Mouse (Mus musculus) hindbrain, embryonic 11.5 days (tissue): Measurements from ENCODE around the gene Rps9. TPM values are rescaled to one million over a fixed set of nuclear protein-coding genes. Genes with fewer than 3 reads are reported as not detected.

Experiments
- ATAC-seq: fragments of 200-750 bp; cut with Nextera tagmentation; 2 replicates; pipeline ENCODE4 v1.8.0; 2017; ENCODE audit warnings: mild to moderate bottlenecking, moderate TSS enrichment, moderate library complexity; ENCODE audit not compliant: low FRiP score
- DNase-seq: peaks from one replicate; pipeline ENCODE4 v3.0.0-alpha.2; 2015; ENCODE audit warnings: low spot score
- H3K27ac ChIP-seq: fragments of 300-500 bp; sonication (generic); 2 replicates; pipeline ENCODE4 v1.5.1; 2014; ENCODE audit warnings: mild to moderate bottlenecking, low read depth, low read length
- H3K27me3 ChIP-seq: fragments of 300-500 bp; sonication (generic); 2 replicates; pipeline ENCODE4 v1.6.1; 2014; ENCODE audit warnings: mild to moderate bottlenecking, low read length, moderate library complexity, mixed read lengths; ENCODE audit not compliant: control insufficient read depth, insufficient read depth
- H3K36me3 ChIP-seq: fragments of 300-500 bp; sonication (generic); 2 replicates; pipeline ENCODE4 v1.6.1; 2014; ENCODE audit warnings: mild to moderate bottlenecking, low read length, moderate library complexity, mixed read lengths; ENCODE audit not compliant: control insufficient read depth, insufficient read depth
- H3K4me1 ChIP-seq: fragments of 300-500 bp; sonication (generic); replicated peaks from 2 replicates; pipeline ENCODE4 v1.6.1; 2014; ENCODE audit warnings: low read length, mixed read lengths; ENCODE audit not compliant: control insufficient read depth, insufficient read depth
- H3K4me2 ChIP-seq: fragments of 300-500 bp; sonication (generic); replicated peaks from 2 replicates; pipeline ENCODE4 v1.6.1; 2014; ENCODE audit warnings: mild to moderate bottlenecking, low read depth, low read length
- H3K4me3 ChIP-seq: fragments of 300-500 bp; sonication (generic); 2 replicates; pipeline ENCODE4 v1.5.1; 2014; ENCODE audit warnings: low read depth, low read length
- H3K9ac ChIP-seq: fragments of 300-500 bp; sonication (generic); 2 replicates; pipeline ENCODE4 v1.6.1; 2014; ENCODE audit warnings: low read depth, low read length
- H3K9me3 ChIP-seq: fragments of 300-500 bp; sonication (generic); 2 replicates; pipeline ENCODE4 v1.6.1; 2016; ENCODE audit warnings: low read length; ENCODE audit not compliant: control insufficient read depth
- WGBS: fragments of 180-500 bp; shearing (Covaris S2); extraction: QIAGEN DNeasy Blood & Tissue Kit; methylation state at CpG from one replicate; pipeline ENCODE4 v1.1.7; 2014; 5-methylcytosine and 5-hydroxymethylcytosine counted together
- polyA plus RNA-seq: library from polyadenylated mRNA; unstranded; fragments of >200 nt; fragmentation: Nextera tagmentation; extraction: Ambion mirVana; gene quantifications from 2 replicates; pipeline ENCODE4 v1.2.1, GENCODE M21; 2014

The Rps9 gene
- 1,221 and 1,232 TPM in 2 replicates for polyA plus RNA-seq

GRCm38 (mm10) chr7:3703879-3704441, at the start of gene Rps9:
Gene Rps9 (plus strand): TSS chr7:3703993.
- Histone ChIP-seq H3K36me3 (peaks cover 8% of the 10 kb centered on the region; the same call in 1 of the 2 replicates), H3K4me2 (peak within 1 kb of the TSS; percentile 82), H3K9ac (peak within 1 kb of the TSS; percentile 86), H3K4me1 (peaks cover 2% of the 10 kb centered on the region; the same call in 1 of the 2 replicates), H3K27me3 (no peaks in the 10 kb centered on the region), H3K27ac (peak within 1 kb of the TSS; percentile 88), H3K4me3 (peak within 1 kb of the TSS; percentile 84), H3K9me3 (no peaks in the 10 kb centered on the region)
- 2% methylated on average over 42 of the region's 42 CpGs for whole genome bisulfite sequencing
- DNase-seq: peak; percentile 97
- ATAC-seq: peak; percentile 95

GRCm38 (mm10) chr7:3656966-3657365, 46.8 kb upstream of the Rps9 start:
- WGBS: 92% methylated on average over 4 of the region's 4 CpGs
- H3K27ac ChIP-seq: no peak overlapping the region
- ATAC-seq: no peak

GRCm38 (mm10) chr7:3658578-3658977, 45.2 kb upstream of the Rps9 start:
- ATAC-seq: no peak
- WGBS: 91% methylated on average over 14 of the region's 14 CpGs
- Histone ChIP-seq H3K4me1 (no peaks in the 10 kb centered on the region), H3K9me3 (no peaks in the 10 kb centered on the region), H3K9ac (no peak overlapping the region), H3K27me3 (no peaks in the 10 kb centered on the region), H3K27ac (no peak overlapping the region), H3K4me3 (no peak overlapping the region), H3K4me2 (no peak overlapping the region), H3K36me3 (peaks cover 40% of the 10 kb centered on the region)
- DNase-seq: no peak

More at GRCm38 (mm10) chr7:3656966-3657365, 46.8 kb upstream of the Rps9 start:
- H3K27me3 ChIP-seq: no peaks in the 10 kb centered on the region
- peaks cover 45% of the 10 kb centered on the region for H3K36me3 ChIP-seq
- H3K4me2 ChIP-seq: no peak overlapping the region
- no peak for DNase-seq
- H3K9ac ChIP-seq: no peak overlapping the region
- H3K4me3 ChIP-seq: no peak overlapping the region
- H3K4me1 ChIP-seq: no peaks in the 10 kb centered on the region
- no peaks in the 10 kb centered on the region for H3K9me3 ChIP-seq

GRCm38 (mm10) chr7:3664524-3665214, 39.1 kb upstream of the Rps9 start:
- H3K9ac ChIP-seq: peak overlapping the region; percentile 66
- peak; percentile 34 for DNase-seq

GRCm38 (mm10) chr7:3665215-3666114, 38.3 kb upstream of the Rps9 start, which contains the start of gene Leng1:
Gene Leng1 (minus strand): TSS chr7:3665840.
- peak; percentile 99 for ATAC-seq
- peak within 1 kb of the TSS; percentile 61 for H3K4me3 ChIP-seq
- WGBS: 4% methylated on average over 45 of the region's 45 CpGs
- H3K36me3 ChIP-seq: peaks cover 5% of the 10 kb centered on the region
- no peaks in the 10 kb centered on the region for H3K4me1 ChIP-seq
- H3K27ac ChIP-seq: peak within 1 kb of the TSS; percentile 47; the same call in 1 of the 2 replicates
- H3K4me2 ChIP-seq: peak within 1 kb of the TSS; percentile 42
- H3K27me3 ChIP-seq: no peaks in the 10 kb centered on the region
- no peaks in the 10 kb centered on the region for H3K9me3 ChIP-seq
- H3K9ac ChIP-seq: peak within 1 kb of the TSS; percentile 66
- peak; percentile 90 for DNase-seq

More at GRCm38 (mm10) chr7:3664524-3665214, 39.1 kb upstream of the Rps9 start:
- 0 out of 2 replicates have a peak overlapping the region, but pooled peaks have one; percentile 47 for H3K27ac ChIP-seq
- peak overlapping the region; percentile 36 for H3K4me2 ChIP-seq
- H3K4me1 ChIP-seq: no peaks in the 10 kb centered on the region
- H3K27me3 ChIP-seq: no peaks in the 10 kb centered on the region
- peaks cover 10% of the 10 kb centered on the region for H3K36me3 ChIP-seq
- no peaks in the 10 kb centered on the region for H3K9me3 ChIP-seq
- H3K4me3 ChIP-seq: peak overlapping the region; percentile 61
- WGBS: 33% methylated on average over 15 of the region's 15 CpGs
- peak; percentile 32 for ATAC-seq

GRCm38 (mm10) chr7:3666921-3667391, 36.8 kb upstream of the Rps9 start:
- WGBS: 20% methylated on average over 14 of the region's 14 CpGs
- no peak for DNase-seq
- Histone ChIP-seq H3K4me2 (no peak overlapping the region), H3K4me1 (no peaks in the 10 kb centered on the region), H3K9me3 (no peaks in the 10 kb centered on the region), H3K27me3 (no peaks in the 10 kb centered on the region), H3K4me3 (no peak overlapping the region), H3K36me3 (peaks cover 5% of the 10 kb centered on the region; the same call in 1 of the 2 replicates), H3K9ac (no peak overlapping the region), H3K27ac (no peak overlapping the region)
- ATAC-seq: no peak

- Histone ChIP-seq H3K27ac (no peak overlapping the region), H3K4me1 (no peaks in the 10 kb centered on the region), H3K9ac (no peak overlapping the region), H3K36me3 (no peaks in the 10 kb centered on the region), H3K27me3 (no peaks in the 10 kb centered on the region), H3K4me3 (no peak overlapping the region), H3K9me3 (no peaks in the 10 kb centered on the region), H3K4me2 (no peak overlapping the region)
- peak; percentile 90 for ATAC-seq
- peak; percentile 89 for DNase-seq
- WGBS: 70% methylated on average over 10 of the region's 10 CpGs
These were observed 29.1 kb upstream of the Rps9 start for GRCm38 (mm10) chr7:3674507-3675227.

- 77% methylated on average over 3 of the region's 3 CpGs for WGBS
- Histone ChIP-seq H3K4me1 (no peaks in the 10 kb centered on the region), H3K9ac (no peak overlapping the region), H3K4me2 (no peak overlapping the region), H3K4me3 (no peak overlapping the region), H3K27ac (no peak overlapping the region), H3K9me3 (no peaks in the 10 kb centered on the region), H3K27me3 (no peaks in the 10 kb centered on the region), H3K36me3 (no peaks in the 10 kb centered on the region)
- ATAC-seq (no peak), DNase-seq (no peak)
These were observed 28.6 kb upstream of the Rps9 start for GRCm38 (mm10) chr7:3675228-3675548.
